Mouse (Mus musculus): ENCODE measurements around the gene 1700025G04Rik.

DNA sequence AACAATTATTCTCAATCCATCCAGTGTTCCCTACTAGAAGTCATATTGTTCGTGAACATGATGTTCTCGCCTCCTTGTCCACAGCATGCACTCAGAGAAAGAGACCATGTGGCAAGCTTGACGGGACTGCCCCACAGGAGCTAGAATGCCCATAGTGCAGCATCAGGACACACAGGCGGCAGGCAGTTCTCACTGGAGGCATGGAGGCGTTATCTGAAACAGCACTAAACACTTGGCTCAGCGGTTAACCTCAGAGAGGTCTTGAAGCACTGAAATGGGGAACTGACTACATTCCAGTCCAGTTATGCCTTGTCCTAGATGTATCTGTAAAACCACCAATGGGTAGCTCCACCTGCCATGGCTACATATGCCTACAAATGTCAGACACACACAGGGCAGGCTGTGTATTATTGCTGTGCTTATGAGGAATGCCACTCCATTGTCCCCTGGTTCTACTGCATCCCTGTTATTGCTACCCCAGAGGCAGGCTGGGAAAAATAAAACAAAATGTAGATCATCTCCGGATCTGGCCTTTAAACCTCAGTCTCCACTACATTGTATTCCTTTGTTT is 74.3 kb downstream of the 1700025G04Rik start:
- TF ChIP-seq CTCF (IDR thresholded peaks at IDR 0.05; ENCODE audit: low read depth, low read length) (no peak), TAL1 (conservative IDR thresholded peaks at IDR 0.05; ENCODE audit: low read depth, low read length) (no peak), GATA2 (IDR thresholded peaks at IDR 0.05; ENCODE audit: borderline replicate concordance, low read depth, low read length) (no peak), POLR2AphosphoS5 (IDR thresholded peaks at IDR 0.05; ENCODE audit: insufficient replicate concordance, low read depth, low read length) (no peak), GATA1 (IDR thresholded peaks at IDR 0.05; ENCODE audit: borderline replicate concordance, low read length) (no peak)

All from G1E (cell line).